Mouse (Mus musculus) erythroid progenitor cell, adult 5-6 weeks (primary cell): Measurements from ENCODE around the gene Fam114a2. TPM values are rescaled to one million over a fixed set of nuclear protein-coding genes. Genes with fewer than 3 reads are reported as not detected.
A peak's percentile ranks its signal among the peaks of the same experiment; 100 is the strongest.
"Not testable (repeated sequence)": the region's sequence is repeated elsewhere in the genome, so short reads cannot be mapped to it uniquely, and the experiment has no call there.

Experiments used
- ATAC-seq: replicated peaks from 2 replicates; pipeline ENCODE4 v1.8.0; 2016; ENCODE audit warnings: moderate number of reproducible peaks, mild to moderate bottlenecking, moderate TSS enrichment, inconsistent platforms; ENCODE audit not compliant: poor library complexity, low FRiP score, severe bottlenecking
- total RNA-seq, 2 experiments: library from RNA; stranded (forward) in 1 of 2; stranded (reverse) in 1 of 2; fragments of 150-400 nt in 1 of 2; fragments of 186-747, 209-891 nt in 1 of 2; gene quantifications; 2 replicates each; pipeline versions ENCODE4 v1.2.3 to v1.2.4; 2015 to 2017; ENCODE audit warnings: low replicate concordance in 2 of 2

Gene Fam114a2
- total RNA-seq (2015; ENCODE audit: low replicate concordance) (16.3 and 23.1 TPM in 2 replicates), total RNA-seq (2017; ENCODE audit: low replicate concordance) (12.0 and 34.5 TPM in 2 replicates)

DNA sequence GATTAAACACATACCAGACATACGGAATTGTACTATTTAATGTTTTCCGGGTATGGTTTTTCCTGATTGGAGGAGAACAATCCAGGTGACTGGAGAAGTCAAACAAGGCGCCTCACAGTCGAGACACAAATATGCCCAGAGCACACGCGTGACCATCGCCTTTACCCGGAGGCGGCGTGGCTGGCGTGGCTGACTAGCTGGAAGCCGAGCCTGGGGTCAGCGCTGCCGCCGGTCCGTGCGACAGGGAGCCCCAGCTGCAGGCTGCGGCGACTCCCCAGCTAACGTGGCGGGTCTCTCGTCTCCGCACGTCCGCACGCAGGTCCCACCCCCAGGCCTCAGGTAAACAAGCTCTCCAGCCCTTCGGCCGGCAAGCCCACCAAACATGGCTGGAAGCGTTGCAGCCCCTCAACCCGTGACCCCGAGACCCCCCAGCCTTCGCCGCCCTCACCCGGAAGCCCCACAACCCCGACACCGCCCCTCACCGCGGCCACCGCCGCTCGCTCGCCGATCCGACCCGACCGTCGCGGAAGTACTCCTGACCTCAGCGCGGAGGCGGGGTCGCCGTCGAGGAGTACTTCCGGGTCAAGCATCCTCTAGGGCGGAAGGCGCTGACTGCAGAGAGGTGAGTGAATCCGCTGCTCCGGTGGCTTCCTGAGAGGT is at the start of gene Fam114a2, which contains the start of gene Mfap3:
Gene Fam114a2, minus strand, starts transcription at position 527 of the 660 bp plus-strand sequence.
Gene Mfap3, plus strand, starts transcription at position 574 of the 660 bp plus-strand sequence.
- ATAC-seq: peak; percentile 97

DNA sequence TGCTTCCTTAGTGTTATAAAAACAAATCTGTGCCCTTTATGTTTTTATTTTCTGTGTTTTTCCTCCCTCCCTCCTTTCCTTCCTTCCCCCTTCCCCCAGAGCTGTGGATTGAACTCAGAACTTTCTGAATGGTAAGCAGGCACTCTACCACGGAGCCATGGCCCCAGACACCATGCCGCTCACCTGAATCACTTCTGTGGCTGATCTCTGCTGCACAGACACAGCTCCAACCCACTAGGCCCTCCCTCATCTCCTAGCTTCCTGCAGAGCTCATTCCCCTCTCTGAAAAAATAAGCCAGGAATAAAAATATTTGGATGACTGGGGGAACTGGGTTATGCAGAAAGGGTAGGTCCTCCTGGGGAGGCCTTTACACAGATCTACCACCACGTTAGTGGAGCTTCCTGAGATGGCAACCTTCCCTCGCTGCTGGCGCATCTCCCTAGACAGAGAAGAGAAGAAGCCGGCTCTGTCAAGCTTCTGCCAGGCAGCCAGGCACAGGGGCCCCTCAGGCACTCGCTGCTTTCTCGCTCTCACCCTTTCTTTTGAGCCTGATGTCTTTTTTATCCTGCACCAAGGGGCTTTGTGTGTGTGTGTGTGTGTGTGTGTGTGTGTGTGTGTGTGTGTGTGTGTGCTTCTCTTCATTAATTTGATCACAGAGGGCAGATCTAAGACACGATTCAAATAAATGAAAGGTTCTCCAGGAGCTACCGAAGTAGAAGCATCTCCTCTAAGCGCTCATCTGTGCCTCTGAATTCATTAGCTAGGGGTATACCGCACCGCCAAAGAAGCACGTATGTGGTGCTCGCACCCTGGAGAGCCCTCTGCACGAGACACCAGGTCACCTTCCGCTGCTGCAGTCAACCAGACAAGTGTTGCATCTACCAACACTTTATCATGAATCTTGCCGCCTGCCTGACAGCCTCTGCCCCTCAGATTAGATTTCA is 47.9 kb upstream of the Fam114a2 start:
- ATAC-seq: no peak

DNA sequence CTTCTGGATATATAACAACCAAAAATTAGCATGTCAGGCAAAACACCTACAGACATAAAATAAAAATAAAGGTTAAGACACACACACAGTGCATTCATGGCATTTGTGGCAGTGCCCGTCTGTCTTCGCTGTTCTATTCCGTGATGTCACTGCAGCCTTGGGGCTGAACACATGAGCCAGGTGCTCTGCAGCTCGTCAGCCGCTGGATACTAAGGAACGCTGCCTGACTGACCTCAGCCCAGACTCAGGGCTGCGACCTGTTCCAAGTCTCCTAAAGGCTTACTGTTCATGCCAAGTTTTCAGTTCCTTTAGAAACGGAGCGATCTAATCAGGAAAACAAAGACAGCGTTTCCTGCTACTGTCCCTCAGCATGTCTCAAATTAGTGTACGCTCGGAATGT is 46.1 kb upstream of the Fam114a2 start:
- ATAC-seq: no peak

DNA sequence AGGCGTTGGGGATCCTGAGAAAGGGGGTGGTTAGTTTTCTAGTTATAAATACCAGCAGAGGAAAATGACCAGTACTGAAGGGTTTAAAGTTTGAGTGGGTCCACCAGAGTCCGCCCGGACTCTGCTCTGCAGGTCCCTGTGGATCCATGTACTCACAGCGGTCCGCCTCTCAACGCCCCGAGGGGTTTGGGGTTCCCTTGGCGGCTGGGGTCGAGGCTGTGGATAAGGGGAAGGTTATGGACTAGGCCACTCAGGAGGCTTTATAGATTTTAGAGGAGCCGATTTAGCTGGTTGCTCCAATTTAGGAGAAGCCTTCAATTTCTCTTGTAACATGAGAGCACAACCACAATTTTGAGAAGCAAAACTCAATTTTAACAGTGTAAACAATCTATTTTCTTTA is 39.5 kb upstream of the Fam114a2 start:
- not testable (repeated sequence) for ATAC-seq

DNA sequence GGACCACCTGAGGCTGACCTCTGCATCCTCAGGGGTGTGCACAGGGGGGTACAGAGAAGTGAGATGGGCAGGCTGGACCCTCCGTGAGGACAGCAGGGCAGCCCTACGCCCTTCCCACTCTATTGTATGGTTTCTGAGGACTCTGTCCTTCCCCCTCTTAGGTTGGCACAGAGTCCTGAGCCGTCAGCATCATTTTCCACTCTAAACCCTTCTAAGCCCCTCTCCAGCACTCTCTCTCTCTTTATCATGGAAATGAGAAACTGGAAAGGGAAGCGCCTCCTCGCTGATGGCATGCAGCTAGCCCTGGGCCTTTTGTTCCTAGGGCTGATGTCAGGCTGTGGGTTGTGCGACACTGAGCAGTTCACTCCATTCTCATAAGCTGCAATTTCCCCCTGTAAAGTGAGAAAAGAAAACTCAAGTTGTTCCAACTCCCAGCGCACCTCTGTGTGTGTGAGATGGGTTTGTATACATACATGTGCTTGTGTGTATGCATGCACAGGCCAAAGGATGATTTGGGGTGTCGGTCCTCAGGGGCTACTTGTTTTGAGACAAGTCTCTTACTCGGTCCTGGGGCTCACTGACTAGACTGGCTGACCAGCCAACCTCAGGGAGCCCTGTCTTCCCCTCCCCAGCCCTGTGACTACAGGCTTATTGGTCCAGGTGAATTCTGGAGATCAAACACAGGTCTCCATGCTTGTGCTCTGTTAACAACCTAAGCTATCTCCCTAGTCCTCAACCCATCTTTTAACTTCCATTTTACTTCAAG is 34.8 kb upstream of the Fam114a2 start:
- ATAC-seq: no peak

DNA sequence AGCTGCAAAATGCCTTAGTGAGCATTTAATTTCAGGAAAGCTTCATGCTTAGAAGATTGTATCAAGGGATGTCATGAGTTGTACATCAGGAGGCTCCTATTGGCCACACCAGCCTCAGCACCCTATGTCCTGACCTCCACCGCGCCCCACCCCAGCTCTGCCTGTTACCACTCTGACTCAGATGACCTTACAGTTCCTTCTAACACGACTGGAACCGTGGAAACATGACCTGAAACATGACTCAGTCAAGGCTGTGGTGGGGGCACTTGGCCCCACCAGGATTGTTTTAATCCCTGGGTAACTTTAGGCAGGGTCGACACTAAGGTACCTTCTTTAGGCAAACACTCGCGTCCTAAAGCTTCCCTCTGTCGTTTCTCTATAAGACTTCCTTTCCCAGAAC is 32.6 kb upstream of the Fam114a2 start:
- no peak for ATAC-seq

DNA sequence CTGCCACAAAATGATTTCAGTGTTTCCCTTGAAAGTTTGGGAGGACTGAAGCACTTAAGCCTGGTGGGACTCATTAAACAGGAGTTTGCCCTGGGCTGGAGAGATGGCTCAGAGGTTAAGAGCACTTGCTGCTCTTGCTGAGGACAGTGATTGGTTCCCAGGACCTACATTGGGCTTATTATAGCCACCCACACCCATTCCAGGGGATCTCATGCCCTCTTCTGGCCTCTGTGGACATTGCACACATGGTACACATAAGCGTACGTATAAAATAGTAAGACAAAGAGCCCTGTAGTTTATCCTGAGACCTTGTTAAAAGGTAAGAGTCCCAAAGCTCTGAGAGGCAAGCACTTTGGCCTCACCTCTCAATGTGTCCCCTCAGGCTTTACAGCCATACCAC is 31.8 kb upstream of the Fam114a2 start:
- ATAC-seq: no peak

DNA sequence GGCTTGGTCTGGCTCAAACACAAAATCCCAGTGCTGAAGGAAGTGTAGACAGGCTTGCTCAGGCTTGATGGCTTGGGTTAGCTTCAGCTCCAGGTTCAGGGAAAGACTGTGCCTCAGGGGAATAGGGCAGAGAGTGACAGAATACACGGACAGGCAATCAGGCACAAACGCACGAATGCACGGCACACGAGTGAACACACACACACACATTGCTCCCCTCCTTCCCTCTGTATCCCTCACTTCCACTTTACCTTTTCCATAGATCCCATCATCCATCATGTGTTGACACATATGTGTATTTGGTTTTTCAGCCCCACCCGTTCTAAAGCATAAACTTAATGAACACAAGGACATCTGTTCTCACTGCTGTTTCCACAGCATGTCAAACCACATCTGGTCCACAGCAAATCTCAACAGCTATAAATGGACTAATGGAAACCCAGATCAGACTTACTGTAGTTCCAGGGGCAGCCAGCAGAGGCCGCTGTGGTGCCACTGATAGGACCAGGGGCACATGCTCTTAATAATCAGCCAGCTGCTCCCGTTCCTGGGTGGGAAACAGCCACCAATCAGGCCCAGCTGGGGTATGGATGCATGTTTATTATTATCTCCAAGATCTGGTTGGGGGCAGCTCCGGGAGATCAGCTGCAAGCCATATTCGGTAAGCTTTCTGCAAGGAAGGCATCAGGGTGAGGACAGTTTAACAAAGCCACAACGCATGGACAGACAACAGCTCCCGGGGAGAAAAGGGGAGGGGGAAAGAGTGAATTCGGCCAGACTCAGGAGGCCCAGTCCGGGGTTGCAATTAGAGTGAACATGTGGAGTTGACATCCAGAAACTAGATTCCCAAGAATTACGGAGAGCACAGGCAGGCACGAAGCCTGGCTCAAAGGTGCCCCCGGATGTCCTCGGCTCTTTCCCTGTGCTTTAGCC is 30.5 kb upstream of the Fam114a2 start:
- peak; percentile 79 for ATAC-seq

DNA sequence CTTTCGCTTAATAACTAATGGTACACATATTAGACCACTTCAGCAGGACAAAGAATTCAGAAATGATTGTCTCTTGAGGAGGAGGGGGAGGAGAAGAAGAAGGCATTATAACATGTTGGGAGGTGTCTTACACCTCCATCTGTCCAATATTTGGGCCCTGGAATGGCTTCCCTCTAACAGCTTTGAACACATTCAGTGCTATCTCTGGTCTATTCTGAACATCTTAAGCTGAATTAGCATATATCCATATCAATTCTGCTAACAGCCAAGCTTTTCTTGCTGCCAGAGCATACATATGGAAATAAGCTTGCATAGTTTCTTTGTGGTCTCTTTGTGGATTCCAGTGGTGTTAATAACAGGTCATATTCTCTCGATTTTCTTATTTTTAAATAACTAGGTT is 22.3 kb upstream of the Fam114a2 start:
- no peak for ATAC-seq

DNA sequence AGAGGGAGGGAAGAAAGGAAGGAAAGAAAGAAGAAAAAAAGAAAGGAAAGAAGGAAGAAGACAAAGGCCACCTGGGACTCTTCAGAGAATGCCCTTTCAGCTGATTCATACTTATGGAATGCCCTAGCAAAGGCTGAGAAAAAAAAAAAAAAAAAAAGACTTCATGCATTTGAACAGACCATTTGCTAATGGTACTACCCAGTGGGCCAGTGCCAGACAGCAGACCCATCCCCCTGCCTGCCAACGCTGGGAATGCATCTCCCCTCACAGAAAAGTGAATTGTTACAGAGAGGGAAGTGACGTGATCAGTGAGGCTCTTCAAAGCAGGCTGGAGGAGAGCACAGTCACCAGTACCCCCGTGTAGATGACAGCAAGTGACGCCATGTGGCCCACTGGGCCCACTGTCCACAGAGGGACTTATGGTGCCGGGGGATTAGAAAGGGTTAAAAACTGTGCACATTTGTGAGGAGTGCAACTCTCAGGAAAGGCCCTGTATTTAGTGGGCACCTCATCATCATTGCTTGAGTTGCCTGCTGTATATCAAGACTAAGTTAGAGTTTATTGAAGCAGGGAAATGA is 21.5 kb upstream of the Fam114a2 start:
- ATAC-seq: no peak

DNA sequence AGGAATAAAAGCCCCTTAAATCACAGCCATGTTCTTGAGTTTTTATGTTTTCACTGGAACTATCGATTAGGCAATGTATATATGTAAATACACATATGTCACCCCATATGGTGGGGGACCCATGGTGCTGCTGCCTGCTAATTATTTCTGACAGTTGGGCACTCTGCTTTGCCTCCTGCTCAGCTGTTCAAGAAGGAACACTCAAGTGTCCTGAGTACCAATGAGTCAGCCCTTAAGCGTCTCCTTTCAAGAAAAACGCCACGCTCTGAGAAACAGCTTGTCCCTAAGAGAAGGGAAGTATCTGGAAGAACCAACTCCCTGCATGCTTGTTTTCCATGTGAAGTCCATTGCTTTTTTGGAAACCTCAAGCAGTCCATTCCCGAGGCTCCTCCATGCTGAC is 17.5 kb upstream of the Fam114a2 start:
- no peak for ATAC-seq

DNA sequence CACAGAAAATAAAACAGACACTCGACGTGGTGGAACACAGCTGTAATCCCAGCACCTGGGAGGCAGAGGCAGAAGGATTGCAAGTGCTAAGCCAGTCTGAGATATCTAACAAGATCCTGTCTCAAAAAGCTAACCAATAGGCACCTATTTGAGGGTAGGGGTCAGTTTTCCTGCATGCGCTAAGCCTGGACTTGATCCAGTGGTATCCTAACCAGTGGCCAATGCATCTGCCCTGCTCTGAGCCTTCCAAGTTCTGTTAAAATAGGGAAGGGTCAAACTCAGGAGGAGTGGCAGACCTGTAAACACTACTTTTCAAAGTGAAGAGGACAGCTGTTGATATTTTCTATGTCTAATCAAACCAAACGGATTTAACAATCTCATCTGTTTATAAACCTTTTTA is 13.9 kb upstream of the Fam114a2 start:
- ATAC-seq: no peak

DNA sequence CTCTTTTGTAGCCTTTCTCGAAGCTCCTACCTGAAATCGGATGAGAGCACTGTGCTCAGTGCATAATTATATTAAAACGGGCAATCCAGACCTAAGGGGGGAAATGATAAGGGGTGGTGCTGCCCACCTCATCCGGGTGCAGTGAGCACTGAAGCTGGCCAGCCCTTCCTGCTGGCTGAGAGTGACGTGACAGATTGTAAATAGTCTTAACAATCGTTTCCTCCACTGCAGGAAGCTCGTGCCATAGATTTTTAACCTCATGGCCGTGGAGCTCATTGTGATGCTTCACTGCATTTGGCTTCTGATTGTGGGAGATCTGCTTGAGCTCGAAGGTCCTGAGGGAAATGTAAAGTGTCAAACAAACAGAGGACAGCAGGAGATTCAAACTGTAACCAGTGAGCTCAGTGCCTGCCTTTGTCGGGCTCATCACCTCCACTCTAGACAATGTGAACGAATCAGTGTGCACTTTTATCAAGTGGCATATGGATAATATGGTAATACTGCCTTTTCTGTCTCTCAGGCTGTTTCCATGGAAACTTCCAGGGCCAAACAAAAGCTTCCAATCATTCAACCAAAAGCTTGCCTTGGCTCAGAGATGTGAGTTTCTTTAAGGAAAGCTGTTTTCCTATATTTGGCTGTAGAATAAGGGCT is 13.0 kb upstream of the Fam114a2 start:
- no peak for ATAC-seq

DNA sequence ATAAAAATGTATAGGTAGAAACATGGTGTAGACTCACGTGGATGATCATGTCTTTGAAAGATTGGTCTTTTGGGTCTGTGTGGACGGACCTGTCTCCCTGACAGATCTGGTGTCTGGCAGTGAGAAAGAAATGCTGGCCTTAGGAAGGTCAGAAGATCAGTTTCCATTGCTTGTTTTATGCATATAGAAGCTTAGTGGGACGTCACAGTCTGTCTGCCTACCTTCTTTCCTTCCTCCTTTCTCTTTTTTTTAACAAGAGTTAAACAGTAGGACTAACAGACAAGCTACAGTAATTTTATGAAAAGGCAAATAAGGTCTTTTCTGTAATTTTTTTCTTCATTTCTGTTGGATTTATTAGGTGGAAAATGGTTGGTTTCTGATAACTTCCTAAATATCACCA is 10.7 kb upstream of the Fam114a2 start:
- ATAC-seq: no peak

DNA sequence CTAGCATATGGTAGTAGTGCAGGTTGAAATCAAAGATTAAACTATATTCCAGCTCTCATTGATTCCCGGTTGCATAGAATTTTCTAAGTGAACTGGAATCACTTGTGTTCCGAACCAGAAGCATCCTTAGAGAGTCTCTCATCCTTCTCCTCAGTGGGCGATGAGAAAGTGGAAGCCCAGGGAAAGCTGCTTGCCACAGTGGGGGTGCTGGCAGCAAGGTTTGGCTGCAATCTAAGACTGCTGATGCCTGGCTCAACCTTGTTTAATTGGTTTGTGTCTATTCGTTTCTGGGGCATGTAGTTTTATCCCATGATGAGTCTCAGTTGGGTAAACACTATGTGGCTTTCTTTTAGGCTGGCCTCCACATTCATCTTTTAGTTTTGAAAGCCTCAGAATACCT is 9.1 kb upstream of the Fam114a2 start:
- no peak for ATAC-seq

DNA sequence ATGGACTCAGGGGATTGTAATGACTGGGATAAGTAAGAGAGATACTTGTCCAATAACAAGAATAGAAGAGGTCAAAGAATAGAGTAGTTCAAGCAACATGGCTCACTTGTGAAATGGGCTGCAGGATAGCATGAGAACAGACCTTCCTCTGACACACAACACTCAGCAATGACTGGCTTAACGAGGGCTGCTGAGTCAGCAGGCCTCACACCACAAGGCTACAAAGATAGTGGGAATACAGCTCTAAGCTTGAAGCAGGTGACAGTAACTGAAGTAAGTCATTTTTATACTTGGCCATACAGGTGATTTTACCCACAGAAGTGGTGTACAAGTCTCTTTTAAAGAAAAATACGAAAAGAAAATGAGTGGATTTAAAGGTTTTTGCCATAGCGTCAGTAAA is 7.5 kb upstream of the Fam114a2 start:
- ATAC-seq: no peak

DNA sequence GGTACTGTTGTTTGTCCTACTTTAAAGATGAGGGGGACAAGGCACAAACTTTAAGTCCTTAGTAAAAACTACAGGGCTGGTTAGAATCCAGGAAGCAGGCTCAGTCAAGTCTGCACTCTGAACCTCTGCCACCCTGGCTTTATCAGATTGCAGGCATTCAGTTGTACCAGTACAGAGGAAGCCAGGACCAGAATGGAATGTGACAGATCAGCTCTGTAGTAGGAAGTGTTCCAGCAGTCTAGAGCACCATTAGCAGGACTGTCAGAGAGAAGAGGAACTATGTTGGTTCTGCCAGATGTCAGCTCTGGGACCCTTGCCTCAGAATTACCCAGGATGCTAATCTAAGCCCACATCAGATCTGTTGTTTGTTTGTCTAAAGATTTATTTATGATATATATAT is 6.2 kb upstream of the Fam114a2 start:
- no peak for ATAC-seq

DNA sequence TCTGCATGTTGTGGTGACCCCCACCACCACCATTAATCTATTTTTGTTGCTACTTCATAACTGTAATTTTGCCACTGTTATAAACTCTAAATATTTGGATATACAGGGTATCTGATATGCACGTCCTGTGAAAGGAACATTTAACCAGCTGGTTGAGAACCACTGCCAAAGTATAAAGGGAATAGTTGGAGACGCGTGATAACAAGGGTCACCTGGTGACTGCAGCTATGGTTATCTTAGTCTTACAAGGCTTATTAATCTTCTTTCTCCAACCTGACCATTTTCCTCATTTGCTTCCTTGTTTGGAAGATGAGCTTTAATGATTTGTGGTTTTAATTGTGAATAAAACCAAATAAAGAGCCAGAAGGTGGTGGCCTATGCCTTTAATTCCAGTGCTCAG is 5.0 kb upstream of the Fam114a2 start:
- no peak for ATAC-seq
